Mouse (Mus musculus) embryonic facial prominence, embryonic 15.5 days (tissue): ENCODE data around the gene Sgsm1. TPM values are rescaled to one million over a fixed set of nuclear protein-coding genes. Genes with fewer than 3 reads are reported as not detected.

Experiments used
- ATAC-seq: fragments of 200-750 bp; cut with Nextera tagmentation; 2 replicates; pipeline ENCODE4 v1.8.0; 2017; ENCODE audit warnings: low read depth, moderate TSS enrichment; ENCODE audit not compliant: insufficient number of reproducible peaks, low FRiP score, low TSS enrichment
- H3K27ac ChIP-seq: fragments of 300-500 bp; sonication (generic); replicated peaks from 2 replicates; pipeline ENCODE4 v1.5.1; 2015; ENCODE audit warnings: mild to moderate bottlenecking, inconsistent platforms
- H3K27me3 ChIP-seq: fragments of 300-500 bp; sonication (generic); 2 replicates; pipeline ENCODE4 v1.6.1; 2015; ENCODE audit warnings: inconsistent platforms
- H3K36me3 ChIP-seq: fragments of 300-500 bp; sonication (generic); 2 replicates; pipeline ENCODE4 v1.6.1; 2015; ENCODE audit warnings: mild to moderate bottlenecking, inconsistent platforms
- H3K4me1 ChIP-seq: fragments of 300-500 bp; sonication (generic); 2 replicates; pipeline ENCODE4 v1.6.1; 2015; ENCODE audit warnings: inconsistent platforms
- H3K4me2 ChIP-seq: fragments of 300-500 bp; sonication (generic); replicated peaks from 2 replicates; pipeline ENCODE4 v1.6.1; 2015; ENCODE audit warnings: mild to moderate bottlenecking, inconsistent platforms
- H3K4me3 ChIP-seq: fragments of 300-500 bp; sonication (generic); replicated peaks from 2 replicates; pipeline ENCODE4 v1.5.1; 2015; ENCODE audit warnings: mild to moderate bottlenecking, inconsistent platforms
- H3K9ac ChIP-seq: fragments of 300-500 bp; sonication (generic); 2 replicates; pipeline ENCODE4 v1.6.1; 2015; ENCODE audit warnings: inconsistent platforms
- H3K9me3 ChIP-seq: fragments of 300-500 bp; sonication (generic); replicated peaks from 2 replicates; pipeline ENCODE4 v1.6.1; 2016; ENCODE audit warnings: inconsistent platforms
- WGBS: fragments of 180-500 bp; shearing (Covaris S2); methylation state at CpG from one replicate; pipeline ENCODE4 v1.1.7; 2015; 5-methylcytosine and 5-hydroxymethylcytosine counted together
- polyA plus RNA-seq: library from polyadenylated mRNA; unstranded; fragments of >200 nt; fragmentation: Nextera tagmentation; extraction: Ambion mirVana; gene quantifications from 2 replicates; pipeline ENCODE4 v1.2.1, GENCODE M21; 2015

Gene Sgsm1
- polyA plus RNA-seq, 1 experiment from 2014 or later = 3.3 TPM

GRCm38 (mm10) chr5:113313998-113314397 is 3.4 kb upstream of the Sgsm1 start:
- no peak overlapping the region for H3K27ac ChIP-seq
- 2% methylated on average over 24 of the region's 24 CpGs for whole genome bisulfite sequencing
- H3K27me3 ChIP-seq = peaks cover 29% of the 10 kb centered on the region
- H3K36me3 ChIP-seq = no peaks in the 10 kb centered on the region
- H3K4me3 ChIP-seq = no peak overlapping the region
- H3K4me2 ChIP-seq = peak overlapping the region; percentile 21; the same call in 1 of the 2 replicates
- no peak overlapping the region for H3K9ac ChIP-seq
- ATAC-seq = no peak
- peaks cover 5% of the 10 kb centered on the region for H3K4me1 ChIP-seq
- H3K9me3 ChIP-seq = no peaks in the 10 kb centered on the region

DNA sequence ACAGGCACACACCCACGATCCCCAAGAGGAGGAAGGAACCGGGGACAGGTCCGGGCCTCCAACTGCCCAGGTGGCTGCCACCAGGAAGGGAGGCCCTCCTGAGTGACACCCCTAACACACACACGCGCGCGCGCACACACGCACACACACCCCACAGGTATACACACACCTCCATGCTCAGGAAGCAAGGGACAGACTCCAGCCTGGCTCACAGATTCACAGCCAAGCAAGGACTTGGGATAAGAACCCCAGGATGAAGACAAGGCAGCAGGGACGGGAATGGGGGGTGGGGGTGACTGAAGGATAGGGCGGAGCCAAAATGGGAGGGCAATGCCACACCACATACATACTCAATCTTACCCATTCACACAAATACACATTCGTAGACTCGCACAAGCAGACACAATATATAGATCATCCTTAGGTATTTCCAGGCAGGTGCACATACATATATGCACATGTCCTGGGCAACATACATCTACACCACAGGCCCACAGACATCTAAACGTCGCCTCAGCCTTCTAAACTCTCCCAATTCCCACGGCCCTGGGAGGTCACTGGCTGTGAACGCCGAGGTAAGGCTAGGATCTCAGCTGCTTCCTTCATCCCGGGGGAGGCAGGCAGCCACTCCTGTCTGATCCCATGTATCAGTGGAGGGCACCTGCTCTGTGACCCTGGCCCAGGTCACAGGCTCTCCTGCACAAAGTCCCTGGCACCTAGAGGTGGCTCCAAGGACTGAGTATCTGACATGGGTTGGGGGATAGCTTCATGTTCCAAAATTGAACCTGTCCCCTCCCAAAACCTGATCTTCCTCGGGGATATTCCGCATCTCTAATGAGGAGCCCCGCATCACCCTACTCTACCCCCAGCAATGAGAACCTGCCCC is 852 bp downstream of the Sgsm1 start:
- no peak for ATAC-seq
- H3K9ac ChIP-seq = no peak overlapping the region
- H3K27ac ChIP-seq = no peak overlapping the region
- no peaks in the 10 kb centered on the region for H3K36me3 ChIP-seq
- peak overlapping the region; percentile 58 for H3K4me3 ChIP-seq
- H3K4me1 ChIP-seq = peaks cover 14% of the 10 kb centered on the region
- peaks cover 43% of the 10 kb centered on the region for H3K27me3 ChIP-seq
- peak overlapping the region; percentile 70 for H3K4me2 ChIP-seq
- 59% methylated on average over 22 of the region's 22 CpGs for WGBS
- H3K9me3 ChIP-seq = no peaks in the 10 kb centered on the region

GRCm38 (mm10) chr5:113306750-113307477 is 3.7 kb downstream of the Sgsm1 start:
- H3K9me3 ChIP-seq = no peaks in the 10 kb centered on the region
- peaks cover 35% of the 10 kb centered on the region for H3K27me3 ChIP-seq
- peaks cover 14% of the 10 kb centered on the region for H3K4me1 ChIP-seq
- no peak for ATAC-seq
- 3% methylated on average over 25 of the region's 25 CpGs for WGBS
- peak overlapping the region; percentile 19; the same call in 1 of the 2 replicates for H3K4me3 ChIP-seq
- no peaks in the 10 kb centered on the region for H3K36me3 ChIP-seq
- H3K9ac ChIP-seq = no peak overlapping the region
- H3K4me2 ChIP-seq = peak overlapping the region; percentile 43
- H3K27ac ChIP-seq = no peak overlapping the region

DNA sequence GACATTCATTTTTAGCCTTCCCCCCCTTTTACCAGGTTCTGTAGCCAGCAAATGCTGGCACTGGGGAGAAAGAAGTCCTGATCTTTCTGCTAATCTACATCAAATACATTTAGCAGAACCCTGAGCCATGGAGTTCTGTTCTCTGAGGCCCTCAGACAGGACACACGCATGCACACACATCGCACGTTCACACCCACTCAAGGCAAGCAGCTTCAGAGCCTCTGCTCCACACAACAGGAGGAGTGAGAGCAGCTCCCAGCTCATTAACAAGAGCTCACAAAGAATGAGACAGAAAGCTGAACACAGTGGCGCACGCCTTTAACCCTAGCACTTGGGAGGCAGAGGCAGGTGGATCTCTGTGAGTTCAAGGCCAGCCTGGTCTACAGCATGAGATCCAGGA is 6.1 kb downstream of the Sgsm1 start:
- Histone ChIP-seq H3K4me3 (no peak overlapping the region), H3K4me1 (peaks cover 10% of the 10 kb centered on the region), H3K36me3 (no peaks in the 10 kb centered on the region), H3K9me3 (no peaks in the 10 kb centered on the region), H3K27ac (no peak overlapping the region), H3K27me3 (peaks cover 35% of the 10 kb centered on the region), H3K9ac (no peak overlapping the region), H3K4me2 (no peak overlapping the region)
- WGBS = 94% methylated on average over 5 of the region's 5 CpGs
- ATAC-seq = no peak

DNA sequence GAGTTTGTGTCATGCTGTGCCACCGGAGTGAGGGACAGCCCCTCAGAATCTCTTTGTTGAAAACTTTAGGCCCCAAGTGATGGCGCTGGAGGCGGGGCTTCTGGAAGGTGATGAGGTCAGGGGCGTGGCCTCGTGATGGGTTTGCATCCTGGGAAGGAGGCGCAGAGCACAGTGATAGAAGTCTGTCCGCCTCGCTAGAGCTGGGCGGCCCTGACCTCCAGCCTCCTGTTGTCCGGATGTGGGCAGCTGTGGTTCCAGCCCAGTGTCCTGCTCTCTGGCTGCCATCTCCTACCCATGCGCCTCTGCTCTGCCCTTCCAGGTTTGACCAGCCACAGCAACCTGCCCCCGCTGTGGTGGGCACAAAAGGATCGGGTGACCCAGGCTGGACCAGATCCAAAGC is 8.7 kb downstream of the Sgsm1 start:
- Histone ChIP-seq H3K4me2 (no peak overlapping the region), H3K27me3 (peaks cover 29% of the 10 kb centered on the region), H3K9ac (no peak overlapping the region), H3K36me3 (no peaks in the 10 kb centered on the region), H3K27ac (no peak overlapping the region), H3K4me1 (peaks cover 8% of the 10 kb centered on the region), H3K4me3 (no peak overlapping the region), H3K9me3 (no peaks in the 10 kb centered on the region)
- ATAC-seq = 0 out of 2 replicates have a peak, but pooled peaks have one; percentile 20
- WGBS = 13% methylated on average over 13 of the region's 13 CpGs

- Histone ChIP-seq H3K27me3 (peaks cover 29% of the 10 kb centered on the region), H3K36me3 (no peaks in the 10 kb centered on the region), H3K4me3 (no peak overlapping the region), H3K9ac (no peak overlapping the region), H3K27ac (no peak overlapping the region), H3K4me2 (no peak overlapping the region), H3K4me1 (0 out of 2 replicates have a peak, but pooled peaks cover 3% of the 10 kb centered on the region), H3K9me3 (no peaks in the 10 kb centered on the region)
- 72% methylated on average over 22 of the region's 22 CpGs for WGBS
- no peak for ATAC-seq
These were observed 10.3 kb downstream of the Sgsm1 start for GRCm38 (mm10) chr5:113300148-113300889.

DNA sequence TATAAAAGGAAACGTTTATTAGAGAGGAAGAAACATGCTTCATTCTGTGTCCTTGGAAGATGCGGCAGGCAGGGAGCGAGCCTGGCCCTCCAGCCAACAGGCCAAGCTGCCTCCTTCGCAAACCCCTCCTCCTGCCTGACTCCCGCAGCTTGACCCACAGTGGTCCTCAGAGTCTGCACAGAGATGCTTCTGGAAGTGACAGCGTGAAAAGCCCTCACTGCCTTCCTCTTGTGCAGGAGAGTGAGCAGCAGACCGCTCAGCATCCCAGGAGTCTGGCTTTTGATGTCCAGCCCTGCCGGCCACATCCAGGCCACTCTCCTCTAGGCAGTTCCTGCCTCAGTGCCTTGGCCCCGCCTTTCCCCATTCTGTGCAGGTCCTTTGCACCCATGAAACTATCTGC is 11.2 kb downstream of the Sgsm1 start:
- Histone ChIP-seq H3K9ac (no peak overlapping the region), H3K27me3 (peaks cover 29% of the 10 kb centered on the region), H3K9me3 (no peaks in the 10 kb centered on the region), H3K36me3 (no peaks in the 10 kb centered on the region), H3K4me3 (no peak overlapping the region), H3K4me1 (0 out of 2 replicates have a peak, but pooled peaks cover 3% of the 10 kb centered on the region), H3K27ac (no peak overlapping the region), H3K4me2 (no peak overlapping the region)
- no peak for ATAC-seq
- whole genome bisulfite sequencing = 39% methylated on average over 9 of the region's 9 CpGs

DNA sequence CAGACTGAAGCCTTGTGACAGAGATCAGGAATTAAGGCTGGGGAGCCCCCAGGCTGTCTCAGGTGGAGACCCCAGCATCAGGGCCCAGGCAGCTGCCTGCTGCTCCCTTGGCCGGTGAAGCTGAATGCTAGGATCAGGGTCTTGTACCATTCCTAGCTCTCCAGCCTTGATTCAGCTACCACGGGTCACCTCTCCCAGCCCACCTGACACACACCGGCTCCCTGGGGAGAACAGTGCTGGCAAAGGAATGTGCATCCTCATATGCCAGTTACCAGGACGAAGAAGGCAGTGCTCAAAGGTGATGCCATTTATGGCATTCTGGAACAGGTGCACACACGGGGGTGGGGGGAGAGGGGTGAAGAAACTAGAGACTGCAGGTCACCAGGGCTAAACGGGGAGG is 11.8 kb downstream of the Sgsm1 start:
- no peak overlapping the region for H3K27ac ChIP-seq
- H3K27me3 ChIP-seq = peaks cover 29% of the 10 kb centered on the region
- H3K36me3 ChIP-seq = no peaks in the 10 kb centered on the region
- H3K9me3 ChIP-seq = no peaks in the 10 kb centered on the region
- no peak overlapping the region for H3K4me3 ChIP-seq
- 0 out of 2 replicates have a peak, but pooled peaks cover 3% of the 10 kb centered on the region for H3K4me1 ChIP-seq
- WGBS = 69% methylated on average over 6 of the region's 6 CpGs
- no peak overlapping the region for H3K4me2 ChIP-seq
- no peak for ATAC-seq
- no peak overlapping the region for H3K9ac ChIP-seq

GRCm38 (mm10) chr5:113298040-113298439 is 12.5 kb downstream of the Sgsm1 start:
- Histone ChIP-seq H3K27ac (no peak overlapping the region), H3K27me3 (peaks cover 29% of the 10 kb centered on the region), H3K4me2 (no peak overlapping the region; the same call in 1 of the 2 replicates), H3K4me3 (no peak overlapping the region), H3K9ac (no peak overlapping the region), H3K9me3 (no peaks in the 10 kb centered on the region), H3K4me1 (0 out of 2 replicates have a peak, but pooled peaks cover 3% of the 10 kb centered on the region), H3K36me3 (no peaks in the 10 kb centered on the region)
- no peak for ATAC-seq
- 19% methylated on average over 12 of the region's 12 CpGs for WGBS

DNA sequence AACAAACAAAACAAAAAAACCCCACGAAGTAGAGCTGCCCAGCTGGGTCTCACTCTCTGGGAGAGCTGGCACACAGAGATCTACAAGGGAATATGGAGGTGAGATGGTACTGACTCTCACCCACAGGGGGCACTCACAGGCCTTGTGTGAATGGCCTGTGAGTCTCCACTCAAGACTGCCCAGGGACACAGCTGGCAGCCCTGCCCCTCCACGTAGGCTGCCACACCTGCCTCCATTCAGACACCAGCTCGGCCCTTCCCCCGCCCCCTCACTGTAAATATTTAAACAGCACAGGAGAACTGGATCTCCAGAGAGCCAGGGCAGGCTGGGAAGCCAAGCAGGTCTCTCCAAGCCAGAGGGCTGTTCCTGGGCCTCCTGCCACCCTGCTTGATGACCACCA is 14.8 kb downstream of the Sgsm1 start:
- H3K27me3 ChIP-seq = peaks cover 29% of the 10 kb centered on the region
- H3K4me1 ChIP-seq = 0 out of 2 replicates have a peak, but pooled peaks cover 3% of the 10 kb centered on the region
- no peaks in the 10 kb centered on the region for H3K9me3 ChIP-seq
- H3K36me3 ChIP-seq = no peaks in the 10 kb centered on the region
- 41% methylated on average over 4 of the region's 4 CpGs for WGBS
- ATAC-seq = no peak
- no peak overlapping the region for H3K4me2 ChIP-seq
- H3K27ac ChIP-seq = no peak overlapping the region
- H3K9ac ChIP-seq = no peak overlapping the region
- no peak overlapping the region for H3K4me3 ChIP-seq

DNA sequence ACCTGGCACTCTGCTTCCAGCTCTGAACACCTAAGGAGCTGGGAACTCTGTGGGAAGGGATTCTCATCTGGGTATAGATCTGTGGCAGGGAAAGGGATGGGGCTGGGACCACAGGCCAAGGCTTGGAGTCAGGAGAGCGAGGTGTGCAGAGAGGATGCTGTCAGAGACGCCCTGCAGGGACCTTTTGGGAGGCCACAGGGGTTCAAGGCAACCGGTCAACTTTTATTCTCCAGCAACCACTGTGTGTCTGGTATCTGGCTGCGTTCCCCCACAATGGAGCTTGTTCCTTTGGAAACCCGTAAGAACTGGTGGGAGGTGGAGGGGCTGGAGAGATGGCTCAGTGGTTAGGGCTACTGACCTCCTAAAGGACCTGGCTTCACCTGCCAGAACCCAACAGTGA is 16.0 kb downstream of the Sgsm1 start:
- peaks cover 34% of the 10 kb centered on the region for H3K27me3 ChIP-seq
- H3K9ac ChIP-seq = no peak overlapping the region
- H3K36me3 ChIP-seq = no peaks in the 10 kb centered on the region
- WGBS = 82% methylated on average over 5 of the region's 5 CpGs
- no peak overlapping the region for H3K4me2 ChIP-seq
- 0 out of 2 replicates have a peak, but pooled peaks cover 3% of the 10 kb centered on the region for H3K4me1 ChIP-seq
- no peak for ATAC-seq
- no peak overlapping the region for H3K27ac ChIP-seq
- H3K4me3 ChIP-seq = no peak overlapping the region
- no peaks in the 10 kb centered on the region for H3K9me3 ChIP-seq
